Mouse (Mus musculus) hindbrain, postnatal 0 days (tissue): Measurements from ENCODE around the gene Gpatch2. TPM values are rescaled to one million over a fixed set of nuclear protein-coding genes. Genes with fewer than 3 reads are reported as not detected.

Source experiments
- ATAC-seq: fragments of 200-750 bp; cut with Nextera tagmentation; 2 replicates; pipeline ENCODE4 v1.8.0; 2017; ENCODE audit warnings: mild to moderate bottlenecking, moderate TSS enrichment, moderate library complexity
- DNase-seq: peaks from one replicate; pipeline ENCODE4 v3.0.0-alpha.2; 2015; ENCODE audit warnings: low spot score
- H3K27ac ChIP-seq: fragments of 300-500 bp; sonication (generic); 2 replicates; pipeline ENCODE4 v1.5.1; 2014; ENCODE audit warnings: mild to moderate bottlenecking
- H3K27me3 ChIP-seq: fragments of 300-500 bp; sonication (generic); 2 replicates; pipeline ENCODE4 v1.6.1; 2014; ENCODE audit warnings: low read length, mixed read lengths; ENCODE audit not compliant: insufficient read depth
- H3K36me3 ChIP-seq: fragments of 300-500 bp; sonication (generic); 2 replicates; pipeline ENCODE4 v1.6.1; 2014; ENCODE audit warnings: low read length, mixed read lengths; ENCODE audit not compliant: insufficient read depth
- H3K4me1 ChIP-seq: fragments of 300-500 bp; sonication (generic); 2 replicates; pipeline ENCODE4 v1.6.1; 2014; ENCODE audit warnings: antibody characterized with exemption, low read length, mixed read lengths; ENCODE audit not compliant: insufficient read depth
- H3K4me2 ChIP-seq: fragments of 300-500 bp; sonication (generic); 2 replicates; pipeline ENCODE4 v1.6.1; 2014; ENCODE audit warnings: low read depth, mild to moderate bottlenecking, low read length, moderate library complexity, mixed read lengths
- H3K4me3 ChIP-seq: fragments of 300-500 bp; sonication (generic); 2 replicates; pipeline ENCODE4 v1.5.1; 2014; ENCODE audit warnings: low read length
- H3K9ac ChIP-seq: fragments of 300-500 bp; sonication (generic); replicated peaks from 2 replicates; pipeline ENCODE4 v1.6.1; 2014; ENCODE audit warnings: mild to moderate bottlenecking, low read length, moderate library complexity, mixed read lengths
- H3K9me3 ChIP-seq: fragments of 300-500 bp; sonication (generic); 2 replicates; pipeline ENCODE4 v1.6.1; 2016; ENCODE audit warnings: low read length, mixed read lengths
- CTCF ChIP-seq: IDR thresholded peaks from 2 replicates; pipeline ENCODE4 v1.5.1; 2016; ENCODE audit warnings: antibody characterized with exemption, control low read depth, low read depth
- WGBS: fragments of 180-500 bp; shearing (Covaris S2); extraction: QIAGEN DNeasy Blood & Tissue Kit; methylation state at CpG from one replicate; pipeline ENCODE4 v1.1.7; 2014; 5-methylcytosine and 5-hydroxymethylcytosine counted together
- polyA plus RNA-seq: library from polyadenylated mRNA; unstranded; fragments of >200 nt; fragmentation: Nextera tagmentation; extraction: Ambion mirVana; gene quantifications from 2 replicates; pipeline ENCODE4 v1.2.1, GENCODE M21; 2015
- total RNA-seq: library from RNA; depleted of rRNA; stranded (reverse); fragments of >200 nt; gene quantifications from 2 replicates; pipeline ENCODE4 v1.2.3, GENCODE M21; 2014

Gene Gpatch2
- total and polyA plus RNA-seq, 2 experiments from 2014 or later, result 12.4 to 20.1 TPM

- no peak overlapping the region for H3K4me2 ChIP-seq
- H3K9ac ChIP-seq, result no peak overlapping the region
- ATAC-seq (no peak), DNase-seq (no peak)
- no peak for TF ChIP-seq CTCF
- H3K27me3 ChIP-seq, result no peaks in the 10 kb centered on the region
- H3K9me3 ChIP-seq, result no peaks in the 10 kb centered on the region
- no peak overlapping the region for H3K4me3 ChIP-seq
- no peaks in the 10 kb centered on the region for H3K4me1 ChIP-seq
- H3K36me3 ChIP-seq, result no peaks in the 10 kb centered on the region
- 90% methylated on average over 4 of the region's 4 CpGs for WGBS
- no peak overlapping the region for H3K27ac ChIP-seq
Measured at GRCm38 (mm10) chr1:187279776-187280175, 64.5 kb downstream of the Gpatch2 start.

- no peaks in the 10 kb centered on the region for H3K27me3 ChIP-seq
- no peaks in the 10 kb centered on the region for H3K36me3 ChIP-seq
- TF ChIP-seq CTCF, result no peak
- H3K4me2 ChIP-seq, result no peak overlapping the region
- ATAC-seq, result no peak
- no peak overlapping the region for H3K27ac ChIP-seq
- no peak overlapping the region for H3K9ac ChIP-seq
- no peak overlapping the region for H3K4me3 ChIP-seq
- H3K4me1 ChIP-seq, result no peaks in the 10 kb centered on the region
- no peaks in the 10 kb centered on the region for H3K9me3 ChIP-seq
- WGBS, result 62% methylated on average over 3 of the region's 3 CpGs
- no peak for DNase-seq
Measured at GRCm38 (mm10) chr1:187282321-187282720, 67.0 kb downstream of the Gpatch2 start.

- Histone ChIP-seq H3K9ac (no peak overlapping the region), H3K27ac (no peak overlapping the region), H3K9me3 (no peaks in the 10 kb centered on the region), H3K4me1 (no peaks in the 10 kb centered on the region), H3K4me2 (no peak overlapping the region), H3K36me3 (no peaks in the 10 kb centered on the region), H3K4me3 (no peak overlapping the region), H3K27me3 (no peaks in the 10 kb centered on the region)
- TF ChIP-seq CTCF, result no peak
- WGBS, result 48% methylated on average over 6 of the region's 6 CpGs
- DNase-seq (peak; percentile 56), ATAC-seq (peak; percentile 68)
Measured at GRCm38 (mm10) chr1:187282804-187283203, 67.5 kb downstream of the Gpatch2 start.

GRCm38 (mm10) chr1:187285735-187286134, 70.4 kb downstream of the Gpatch2 start:
- H3K36me3 ChIP-seq, result no peaks in the 10 kb centered on the region
- no peaks in the 10 kb centered on the region for H3K27me3 ChIP-seq
- no peak for DNase-seq
- no peaks in the 10 kb centered on the region for H3K9me3 ChIP-seq
- ATAC-seq, result no peak
- no peak for TF ChIP-seq CTCF
- no peaks in the 10 kb centered on the region for H3K4me1 ChIP-seq
- H3K4me2 ChIP-seq, result no peak overlapping the region
- H3K4me3 ChIP-seq, result no peak overlapping the region
- WGBS, result 82% methylated on average over 8 of the region's 8 CpGs
- H3K9ac ChIP-seq, result no peak overlapping the region
- H3K27ac ChIP-seq, result no peak overlapping the region

- Histone ChIP-seq H3K36me3 (no peaks in the 10 kb centered on the region), H3K9me3 (no peaks in the 10 kb centered on the region), H3K4me1 (no peaks in the 10 kb centered on the region), H3K4me2 (no peak overlapping the region), H3K9ac (no peak overlapping the region), H3K27me3 (no peaks in the 10 kb centered on the region), H3K4me3 (no peak overlapping the region), H3K27ac (no peak overlapping the region)
- no peak for TF ChIP-seq CTCF
- ATAC-seq (no peak), DNase-seq (no peak)
- WGBS, result 92% methylated on average over 4 of the region's 4 CpGs
Measured at GRCm38 (mm10) chr1:187286411-187286810, 71.1 kb downstream of the Gpatch2 start.

GRCm38 (mm10) chr1:187286924-187287323, 71.6 kb downstream of the Gpatch2 start:
- Histone ChIP-seq H3K27ac (no peak overlapping the region), H3K9ac (no peak overlapping the region), H3K4me2 (no peak overlapping the region), H3K27me3 (no peaks in the 10 kb centered on the region), H3K36me3 (no peaks in the 10 kb centered on the region), H3K4me1 (no peaks in the 10 kb centered on the region), H3K9me3 (no peaks in the 10 kb centered on the region), H3K4me3 (no peak overlapping the region)
- ATAC-seq (no peak), DNase-seq (no peak)
- TF ChIP-seq CTCF, result no peak
- WGBS, result 88% methylated on average over 3 of the region's 3 CpGs

GRCm38 (mm10) chr1:187290186-187290585, 74.9 kb downstream of the Gpatch2 start:
- Histone ChIP-seq H3K27me3 (no peaks in the 10 kb centered on the region), H3K9me3 (no peaks in the 10 kb centered on the region), H3K4me3 (no peak overlapping the region), H3K36me3 (no peaks in the 10 kb centered on the region), H3K27ac (no peak overlapping the region), H3K4me2 (no peak overlapping the region), H3K9ac (no peak overlapping the region), H3K4me1 (no peaks in the 10 kb centered on the region)
- no peak for ATAC-seq
- WGBS, result 92% methylated on average over 7 of the region's 7 CpGs
- DNase-seq, result no peak
- TF ChIP-seq CTCF, result no peak
